Mouse (Mus musculus) hindbrain, embryonic 16.5 days (tissue): ENCODE data around the gene Mindy3. TPM values are rescaled to one million over a fixed set of nuclear protein-coding genes. Genes with fewer than 3 reads are reported as not detected.
A peak's percentile ranks its signal among the peaks of the same experiment; 100 is the strongest.

Experiments used
- ATAC-seq: fragments of 200-750 bp; cut with Nextera tagmentation; 2 replicates; pipeline ENCODE4 v1.8.0; 2017; ENCODE audit warnings: moderate TSS enrichment, moderate library complexity
- H3K27ac ChIP-seq: fragments of 300-500 bp; sonication (generic); 2 replicates; pipeline ENCODE4 v1.5.1; 2014; ENCODE audit warnings: low read depth, mild to moderate bottlenecking, control low read depth, low read length, moderate library complexity
- H3K27me3 ChIP-seq: fragments of 300-500 bp; sonication (generic); replicated peaks from 2 replicates; pipeline ENCODE4 v1.6.1; 2014; ENCODE audit warnings: low read length; ENCODE audit not compliant: control insufficient read depth, insufficient read depth
- H3K36me3 ChIP-seq: fragments of 300-500 bp; sonication (generic); 2 replicates; pipeline ENCODE4 v1.6.1; 2014; ENCODE audit warnings: mild to moderate bottlenecking, low read length, moderate library complexity, mixed read lengths; ENCODE audit not compliant: control insufficient read depth, insufficient read depth
- H3K4me1 ChIP-seq: fragments of 300-500 bp; sonication (generic); 2 replicates; pipeline ENCODE4 v1.6.1; 2014; ENCODE audit warnings: low read depth, low read length; ENCODE audit not compliant: control insufficient read depth, insufficient read depth
- H3K4me2 ChIP-seq: fragments of 300-500 bp; sonication (generic); 2 replicates; pipeline ENCODE4 v1.6.1; 2014; ENCODE audit warnings: mild to moderate bottlenecking, low read length, control low read depth, moderate library complexity
- H3K4me3 ChIP-seq: fragments of 300-500 bp; sonication (generic); 2 replicates; pipeline ENCODE4 v1.5.1; 2014; ENCODE audit warnings: mild to moderate bottlenecking, low read length, control low read depth, moderate library complexity
- H3K9ac ChIP-seq: fragments of 300-500 bp; sonication (generic); 2 replicates; pipeline ENCODE4 v1.6.1; 2014; ENCODE audit warnings: low read depth, mild to moderate bottlenecking, control low read depth, low read length, moderate library complexity
- H3K9me3 ChIP-seq: fragments of 300-500 bp; sonication (generic); 2 replicates; pipeline ENCODE4 v1.6.1; 2014; ENCODE audit warnings: mild to moderate bottlenecking, low read length, moderate library complexity; ENCODE audit not compliant: control insufficient read depth
- WGBS: fragments of 180-500 bp; shearing (Covaris S2); extraction: QIAGEN DNeasy Blood & Tissue Kit; methylation state at CpG from one replicate; pipeline ENCODE4 v1.1.7; 2014; 5-methylcytosine and 5-hydroxymethylcytosine counted together
- polyA plus RNA-seq: library from polyadenylated mRNA; unstranded; fragments of >200 nt; fragmentation: Nextera tagmentation; extraction: Ambion mirVana; gene quantifications from 2 replicates; pipeline ENCODE4 v1.2.1, GENCODE M21; 2015

Mindy3 gene
- polyA plus RNA-seq, 1 experiment from 2014 or later = 46.1 TPM

GRCm38 (mm10) chr2:12301431-12302170 is 117.7 kb downstream of the Mindy3 start, which contains the start of gene Itga8:
Gene Itga8 (minus strand): TSS chr2:12301922.
- Histone ChIP-seq H3K36me3 (no peaks in the 10 kb centered on the region), H3K27me3 (no peaks in the 10 kb centered on the region; the same call in 1 of the 2 replicates), H3K9me3 (no peaks in the 10 kb centered on the region), H3K9ac (peak within 1 kb of the TSS; percentile 87), H3K4me1 (no peaks in the 10 kb centered on the region; the same call in 1 of the 2 replicates), H3K4me3 (peak within 1 kb of the TSS; percentile 80), H3K4me2 (peak within 1 kb of the TSS; percentile 94), H3K27ac (no peak within 1 kb of the TSS)
- peak; percentile 98 for ATAC-seq
- 1% methylated on average over 50 of the region's 56 CpGs for WGBS

DNA sequence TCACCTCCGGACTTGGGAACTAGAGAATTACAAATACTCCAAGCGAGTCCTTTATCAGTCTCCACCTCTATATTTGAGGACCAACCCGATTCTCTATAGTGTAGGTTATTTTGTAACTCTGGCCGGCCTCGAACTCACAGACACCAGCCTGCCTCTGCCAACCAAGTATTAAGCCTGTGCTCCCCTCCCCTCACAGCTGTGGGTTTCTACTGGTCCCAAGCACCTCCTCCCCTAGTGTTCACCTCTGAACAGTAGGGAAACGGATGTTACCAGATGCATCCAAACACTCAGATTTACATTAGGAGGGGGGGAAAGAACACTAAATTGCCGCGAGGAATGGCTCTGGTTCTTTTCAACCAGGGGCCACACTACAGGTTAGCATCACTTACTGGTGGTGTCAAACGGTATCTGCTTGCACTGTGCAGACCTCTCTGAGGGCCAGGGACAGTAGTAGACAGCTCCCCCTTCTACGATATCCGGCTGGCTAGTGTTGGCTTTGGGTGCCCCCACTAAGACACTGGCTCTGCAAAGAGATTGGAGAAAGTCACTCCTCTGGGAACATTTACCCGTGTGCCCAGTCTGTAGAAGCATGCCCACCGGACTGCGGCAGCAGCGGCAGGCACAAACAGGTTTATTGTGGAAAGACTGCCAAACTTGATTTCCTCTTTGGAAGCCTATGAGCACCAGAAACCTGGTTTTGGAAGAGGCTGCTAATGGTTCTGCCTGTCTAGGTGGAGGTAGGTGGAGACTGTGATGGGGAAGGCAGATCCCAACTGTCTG is 118.6 kb downstream of the Mindy3 start:
- no peak overlapping the region for H3K9ac ChIP-seq
- no peaks in the 10 kb centered on the region; the same call in 1 of the 2 replicates for H3K4me1 ChIP-seq
- peak overlapping the region; percentile 80 for H3K4me3 ChIP-seq
- H3K36me3 ChIP-seq = no peaks in the 10 kb centered on the region
- ATAC-seq = no peak
- peak overlapping the region; percentile 94 for H3K4me2 ChIP-seq
- no peak overlapping the region for H3K27ac ChIP-seq
- H3K9me3 ChIP-seq = no peaks in the 10 kb centered on the region
- H3K27me3 ChIP-seq = no peaks in the 10 kb centered on the region; the same call in 1 of the 2 replicates
- WGBS = 77% methylated on average over 15 of the region's 15 CpGs

DNA sequence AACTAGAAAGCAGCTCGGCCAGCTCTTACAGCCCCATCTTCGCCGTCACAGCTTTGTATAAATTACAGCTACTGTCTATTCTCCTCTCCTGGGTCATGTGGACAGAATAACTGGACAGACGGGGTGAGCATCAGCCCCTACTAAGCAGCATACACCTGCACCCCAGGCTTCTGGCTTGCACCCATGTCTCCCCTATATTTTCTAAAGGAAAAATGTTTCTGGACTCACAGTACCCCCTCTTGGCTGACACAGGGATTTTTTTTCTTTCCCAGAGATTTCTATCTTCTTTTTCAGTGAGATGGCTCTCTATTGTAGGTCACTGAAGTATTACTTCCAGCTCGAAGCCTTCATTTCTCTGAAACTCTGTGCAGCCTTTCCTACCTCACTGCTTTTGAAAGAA is 122.0 kb downstream of the Mindy3 start:
- Histone ChIP-seq H3K27ac (no peak overlapping the region), H3K4me3 (no peak overlapping the region), H3K9me3 (no peaks in the 10 kb centered on the region), H3K36me3 (no peaks in the 10 kb centered on the region), H3K9ac (no peak overlapping the region), H3K4me1 (peaks cover 2% of the 10 kb centered on the region), H3K4me2 (no peak overlapping the region), H3K27me3 (no peaks in the 10 kb centered on the region; the same call in 1 of the 2 replicates)
- ATAC-seq = no peak
- 76% methylated on average over 5 of the region's 5 CpGs for WGBS

Other genes with a start within 250 kb of the Mindy3 start
- gene Itga8, start 117.5 kb downstream of the Mindy3 start, polyA plus RNA-seq = 3.1 and 4.0 TPM in 2 replicates